Mouse (Mus musculus) ES-Bruce4 (cell line): ENCODE measurements around the gene Pdgfb. TPM values are rescaled to one million over a fixed set of nuclear protein-coding genes. Genes with fewer than 3 reads are reported as not detected.

Experiments
- H3K27ac ChIP-seq: 2 replicates; pipeline ENCODE4 v1.5.1; 2012; ENCODE audit warnings: low read length, inconsistent platforms; ENCODE audit not compliant: insufficient read depth
- H3K27me3 ChIP-seq: 2 replicates; pipeline ENCODE4 v1.6.1; 2012; ENCODE audit warnings: mild to moderate bottlenecking, low read length, inconsistent platforms; ENCODE audit not compliant: control insufficient read depth, poor library complexity, insufficient read depth, severe bottlenecking
- H3K36me3 ChIP-seq: 2 replicates; pipeline ENCODE4 v1.6.1; 2012; ENCODE audit warnings: inconsistent platforms, mild to moderate bottlenecking, low read length, moderate library complexity; ENCODE audit not compliant: control insufficient read depth, poor library complexity, insufficient read depth, severe bottlenecking
- H3K4me1 ChIP-seq: one replicate; pipeline ENCODE4 v1.8.1; 2011; ENCODE audit warnings: low read length; ENCODE audit not compliant: control insufficient read depth, insufficient read depth
- H3K4me3 ChIP-seq: 2 replicates; pipeline ENCODE4 v1.5.1; 2011; ENCODE audit warnings: low read depth, mild to moderate bottlenecking, low read length
- H3K9ac ChIP-seq: 2 replicates; pipeline ENCODE4 v1.6.1; 2012; ENCODE audit warnings: low read depth, mild to moderate bottlenecking, inconsistent platforms; ENCODE audit not compliant: poor library complexity, severe bottlenecking
- H3K9me3 ChIP-seq: replicated peaks from 2 replicates; pipeline ENCODE4 v1.6.1; 2012; ENCODE audit warnings: mild to moderate bottlenecking, low read length, inconsistent platforms; ENCODE audit not compliant: control insufficient read depth, poor library complexity, insufficient read depth, severe bottlenecking
- CTCF ChIP-seq: IDR thresholded peaks from one replicate; pipeline ENCODE4 v1.8.1; 2011; ENCODE audit warnings: low read depth, low read length
- EP300 ChIP-seq: IDR thresholded peaks from 2 replicates; pipeline ENCODE4 v1.6.1; 2011; ENCODE audit warnings: low read depth, low read length; ENCODE audit not compliant: insufficient read depth
- POLR2A ChIP-seq: IDR thresholded peaks from one replicate; pipeline ENCODE4 v1.8.1; 2011; ENCODE audit warnings: low read length; ENCODE audit not compliant: insufficient read depth
- polyA plus RNA-seq: library from polyadenylated mRNA; stranded (reverse); fragments of >200 nt; gene quantifications from 2 replicates; pipeline ENCODE4 v1.2.4, GENCODE M21; 2011; ENCODE audit warnings: low read depth; ENCODE audit not compliant: missing spikeins, insufficient read depth, insufficient read length

The Pdgfb gene
- polyA plus RNA-seq, 1 experiment, result 17.1 TPM

GRCm38 (mm10) chr15:80050093-80050492 is 35.3 kb upstream of the Pdgfb start:
- no peaks in the 10 kb centered on the region for H3K36me3 ChIP-seq
- TF ChIP-seq EP300 (no peak), CTCF (no peak), POLR2A (no peak)
- no peak overlapping the region for H3K9ac ChIP-seq
- peaks cover 6% of the 10 kb centered on the region; the same call in 1 of the 2 replicates for H3K9me3 ChIP-seq
- no peaks in the 10 kb centered on the region for H3K4me1 ChIP-seq
- H3K27ac ChIP-seq, result no peak overlapping the region
- H3K27me3 ChIP-seq, result no peaks in the 10 kb centered on the region; the same call in 1 of the 2 replicates
- H3K4me3 ChIP-seq, result no peak overlapping the region

- Histone ChIP-seq H3K27ac (no peak overlapping the region), H3K9me3 (peaks cover 6% of the 10 kb centered on the region; the same call in 1 of the 2 replicates), H3K4me1 (no peaks in the 10 kb centered on the region), H3K9ac (no peak overlapping the region), H3K27me3 (no peaks in the 10 kb centered on the region; the same call in 1 of the 2 replicates), H3K36me3 (no peaks in the 10 kb centered on the region), H3K4me3 (no peak overlapping the region)
- TF ChIP-seq EP300, result no peak
- no peak for TF ChIP-seq POLR2A
- TF ChIP-seq CTCF, result no peak
Measured at GRCm38 (mm10) chr15:80047973-80048372, 33.2 kb upstream of the Pdgfb start.

GRCm38 (mm10) chr15:80047242-80047641 is 32.5 kb upstream of the Pdgfb start:
- TF ChIP-seq CTCF (no peak), POLR2A (no peak), EP300 (no peak)
- Histone ChIP-seq H3K36me3 (no peaks in the 10 kb centered on the region), H3K9me3 (peaks cover 6% of the 10 kb centered on the region; the same call in 1 of the 2 replicates), H3K27me3 (no peaks in the 10 kb centered on the region; the same call in 1 of the 2 replicates), H3K27ac (no peak overlapping the region), H3K9ac (no peak overlapping the region), H3K4me3 (no peak overlapping the region), H3K4me1 (no peaks in the 10 kb centered on the region)

GRCm38 (mm10) chr15:80045749-80046148 is 31.0 kb upstream of the Pdgfb start:
- peaks cover 6% of the 10 kb centered on the region; the same call in 1 of the 2 replicates for H3K9me3 ChIP-seq
- no peaks in the 10 kb centered on the region; the same call in 1 of the 2 replicates for H3K27me3 ChIP-seq
- H3K9ac ChIP-seq, result no peak overlapping the region
- no peak overlapping the region for H3K27ac ChIP-seq
- no peaks in the 10 kb centered on the region for H3K4me1 ChIP-seq
- H3K36me3 ChIP-seq, result no peaks in the 10 kb centered on the region
- H3K4me3 ChIP-seq, result no peak overlapping the region
- TF ChIP-seq CTCF (no peak), EP300 (no peak), POLR2A (no peak)

- no peak for TF ChIP-seq CTCF
- no peak for TF ChIP-seq POLR2A
- no peak for TF ChIP-seq EP300
- H3K9me3 ChIP-seq, result peaks cover 6% of the 10 kb centered on the region; the same call in 1 of the 2 replicates
- no peaks in the 10 kb centered on the region; the same call in 1 of the 2 replicates for H3K27me3 ChIP-seq
- no peaks in the 10 kb centered on the region for H3K4me1 ChIP-seq
- no peak overlapping the region for H3K9ac ChIP-seq
- no peak overlapping the region for H3K27ac ChIP-seq
- H3K36me3 ChIP-seq, result no peaks in the 10 kb centered on the region
- H3K4me3 ChIP-seq, result no peak overlapping the region
Measured at GRCm38 (mm10) chr15:80044249-80044648, 29.5 kb upstream of the Pdgfb start.

- Histone ChIP-seq H3K27me3 (no peaks in the 10 kb centered on the region; the same call in 1 of the 2 replicates), H3K4me3 (no peak overlapping the region), H3K36me3 (no peaks in the 10 kb centered on the region), H3K9ac (no peak overlapping the region), H3K4me1 (no peaks in the 10 kb centered on the region), H3K27ac (no peak overlapping the region), H3K9me3 (peaks cover 8% of the 10 kb centered on the region; the same call in 1 of the 2 replicates)
- TF ChIP-seq CTCF (no peak), POLR2A (no peak), EP300 (no peak)
Measured at GRCm38 (mm10) chr15:80042152-80042551, 27.4 kb upstream of the Pdgfb start.

- Histone ChIP-seq H3K4me1 (no peaks in the 10 kb centered on the region), H3K4me3 (no peak overlapping the region), H3K9me3 (0 out of 2 replicates have a peak, but pooled peaks cover 3% of the 10 kb centered on the region), H3K27me3 (no peaks in the 10 kb centered on the region), H3K36me3 (no peaks in the 10 kb centered on the region), H3K27ac (no peak overlapping the region), H3K9ac (no peak overlapping the region)
- TF ChIP-seq POLR2A, result no peak
- TF ChIP-seq EP300, result no peak
- no peak for TF ChIP-seq CTCF
Measured at GRCm38 (mm10) chr15:80038110-80038391, 23.3 kb upstream of the Pdgfb start.
